Mouse (Mus musculus): Measurements from ENCODE around the gene Agl.
"Not testable (repeated sequence)": the region's sequence is repeated elsewhere in the genome, so short reads cannot be mapped to it uniquely, and the experiment has no call there.

Gene Agl

DNA sequence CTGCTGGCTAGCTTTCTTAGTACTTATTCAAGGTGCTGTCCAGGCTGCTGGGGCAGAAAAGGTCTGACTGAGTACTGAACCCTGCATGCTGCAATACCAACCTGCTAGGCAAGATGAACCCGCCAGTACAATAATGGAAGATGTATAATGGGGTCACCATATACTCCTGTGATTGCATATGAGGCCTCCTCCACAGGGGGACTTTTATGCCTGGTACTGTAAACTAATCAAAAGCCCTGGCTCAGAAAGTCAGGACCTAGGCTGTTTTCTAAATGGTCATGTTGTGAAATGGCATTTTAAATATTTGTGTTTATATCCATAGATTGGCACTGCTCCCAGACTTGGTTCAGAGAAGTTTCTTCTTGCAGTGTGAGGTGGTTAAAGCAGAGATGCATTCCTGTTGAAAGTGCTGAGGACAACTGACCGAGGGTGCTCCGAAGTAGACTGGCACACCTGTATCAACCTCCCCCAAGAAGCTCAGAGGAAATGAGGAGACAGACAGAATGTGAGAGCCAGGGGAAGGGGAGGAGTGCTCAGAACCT, 8.8 kb upstream of the Agl start:
- no peak for DNase-seq (ENCODE audit: low spot score in 2 of 2)

DNA sequence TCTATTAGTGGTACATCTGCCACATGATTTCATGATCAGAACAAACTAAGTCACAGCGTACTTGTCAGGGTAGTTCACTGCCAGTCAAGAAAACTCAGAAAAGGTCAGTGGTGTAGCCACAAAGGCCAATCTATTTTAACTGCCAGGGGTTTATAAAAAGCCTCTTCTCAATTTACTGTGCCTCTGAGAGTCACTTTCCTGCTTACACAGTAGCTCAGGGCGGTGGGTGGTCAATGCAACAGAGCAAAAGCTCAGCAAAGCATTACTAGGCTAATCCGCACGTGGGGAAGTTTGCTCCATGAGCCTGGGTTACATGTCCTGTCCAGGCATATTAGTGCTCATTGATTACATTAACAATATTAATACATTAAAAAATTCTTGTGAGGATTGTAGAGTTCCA, 8.0 kb upstream of the Agl start:
- DNase-seq (ENCODE audit: low spot score in 2 of 2), result no peak

GRCm38 (mm10) chr3:116815305-116815797, 7.4 kb upstream of the Agl start:
- DNase-seq (ENCODE audit: low spot score in 2 of 2), result no peak

GRCm38 (mm10) chr3:116812946-116813345, 5.0 kb upstream of the Agl start:
- no peak for DNase-seq (ENCODE audit: low spot score in 2 of 2)

GRCm38 (mm10) chr3:116810351-116810750, 2.4 kb upstream of the Agl start:
- DNase-seq (ENCODE audit: low spot score in 2 of 2), result not testable (repeated sequence)

GRCm38 (mm10) chr3:116809221-116809620, 1.3 kb upstream of the Agl start:
- DNase-seq (ENCODE audit: low spot score in 2 of 2), result no peak

- DNase-seq (ENCODE audit: low spot score in 2 of 2), result peak; percentile 11 to 16
Measured at GRCm38 (mm10) chr3:116808507-116809217, 696 bp upstream of the Agl start.

GRCm38 (mm10) chr3:116805866-116806265, 2.1 kb downstream of the Agl start:
- no peak for DNase-seq (ENCODE audit: low spot score in 2 of 2)

DNA sequence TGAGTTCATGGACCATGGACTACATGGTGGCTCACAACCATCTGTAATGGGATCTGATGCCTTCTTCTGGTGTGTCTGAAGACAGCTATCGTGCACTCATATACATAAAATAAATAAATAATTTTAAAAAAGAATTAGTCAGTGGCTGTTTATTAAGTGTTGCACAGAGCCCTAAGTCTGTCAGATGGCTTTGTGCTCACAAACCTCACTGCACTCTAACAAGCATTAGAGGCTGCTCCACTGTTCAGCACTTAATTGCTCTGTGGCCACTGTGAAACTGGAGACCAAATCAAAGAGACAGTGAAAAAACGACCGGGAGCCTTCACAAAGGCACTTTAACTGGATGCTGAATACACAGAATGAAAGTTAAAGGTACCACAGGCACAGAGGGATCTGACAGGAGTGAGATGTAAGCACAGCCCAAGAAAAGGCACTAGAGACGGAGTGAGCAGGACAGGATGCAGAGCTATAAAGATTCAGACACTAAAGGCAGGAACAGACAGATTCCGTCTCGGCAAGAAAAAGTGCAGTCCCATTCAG, 3.1 kb downstream of the Agl start:
- DNase-seq (ENCODE audit: low spot score in 2 of 2), result no peak

DNA sequence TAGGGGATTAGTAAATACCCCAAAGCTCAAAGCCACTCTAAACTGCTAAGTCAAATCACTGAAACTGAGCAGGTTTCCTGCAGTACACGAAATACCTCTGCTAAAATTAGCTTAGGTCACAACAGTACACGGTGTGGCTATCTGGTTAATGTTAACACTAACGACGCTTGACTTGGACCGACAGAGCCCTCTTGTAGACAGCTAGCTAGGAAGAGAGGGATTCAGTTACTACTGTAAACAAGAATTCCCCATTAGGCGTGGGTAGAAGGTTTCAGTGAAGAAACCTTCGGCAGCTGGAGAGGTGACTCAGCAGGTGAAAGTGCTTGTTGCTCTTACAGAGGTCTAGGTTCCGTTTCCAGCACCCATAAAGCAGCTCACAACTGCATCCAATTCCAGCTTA, 6.2 kb downstream of the Agl start:
- DNase-seq (ENCODE audit: low spot score in 2 of 2), result no peak

DNA sequence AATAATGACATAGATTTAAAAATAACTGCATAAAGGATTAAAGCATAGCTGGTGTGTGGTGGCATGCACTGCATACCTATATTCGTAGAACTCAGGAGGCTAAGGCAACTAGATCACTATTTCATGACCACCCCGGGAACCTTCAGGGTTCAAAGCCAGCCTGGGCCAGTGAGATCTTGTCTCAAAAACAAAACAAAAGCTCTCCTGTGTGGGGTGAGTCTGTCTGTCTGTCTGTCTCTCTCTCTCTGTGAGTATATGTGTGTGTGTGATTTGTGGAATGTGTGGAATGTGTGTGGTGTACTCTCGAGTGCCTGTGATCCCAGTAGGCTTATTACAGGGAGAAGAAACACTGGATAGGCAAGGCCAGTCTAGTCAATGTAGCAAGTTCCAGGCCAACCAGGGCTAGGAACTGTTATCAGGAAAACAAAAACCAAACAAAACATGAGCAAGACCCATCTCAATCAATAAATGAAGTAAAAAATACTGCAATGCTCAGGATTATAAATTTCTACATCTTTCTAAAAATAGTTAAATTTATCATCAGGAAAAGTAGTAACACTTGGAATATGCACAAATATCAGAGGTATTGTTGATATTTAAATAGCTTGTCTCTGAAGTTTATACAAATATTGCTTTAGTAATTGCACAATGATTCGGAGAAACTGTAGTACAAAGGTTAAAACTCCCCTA, 9.0 kb downstream of the Agl start:
- DNase-seq (ENCODE audit: low spot score in 2 of 2), result no peak

GRCm38 (mm10) chr3:116788851-116789250, 19.1 kb downstream of the Agl start:
- no peak for DNase-seq (ENCODE audit: low spot score in 2 of 2)

- DNase-seq (ENCODE audit: low spot score in 2 of 2), result no peak
Measured at GRCm38 (mm10) chr3:116786543-116786942, 21.4 kb downstream of the Agl start.

DNA sequence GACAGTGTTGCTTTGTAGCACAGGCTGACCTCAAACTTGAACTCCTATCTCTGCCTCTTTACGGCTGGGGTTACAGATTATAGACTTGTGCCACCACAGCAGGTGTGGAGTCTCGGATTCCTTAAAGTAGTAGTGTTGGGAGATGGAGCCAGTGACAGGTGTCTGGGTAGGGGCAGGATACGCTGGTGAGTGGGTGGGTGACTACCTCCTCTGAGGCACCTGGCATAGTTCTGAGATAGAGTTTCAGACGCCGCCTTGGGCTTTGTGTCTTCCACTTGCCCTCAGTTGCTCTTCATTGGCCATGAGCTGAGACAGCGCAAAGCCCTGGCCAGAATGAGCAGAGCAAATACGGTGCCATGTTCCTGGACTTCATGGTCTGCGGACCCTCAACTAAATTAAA, 22.1 kb downstream of the Agl start:
- DNase-seq (ENCODE audit: low spot score in 2 of 2), result no peak

GRCm38 (mm10) chr3:116784811-116785210, 23.2 kb downstream of the Agl start:
- no peak for DNase-seq (ENCODE audit: low spot score in 2 of 2)

GRCm38 (mm10) chr3:116784290-116784689, 23.7 kb downstream of the Agl start:
- no peak for DNase-seq (ENCODE audit: low spot score in 2 of 2)

- DNase-seq (ENCODE audit: low spot score in 2 of 2), result no peak
Measured at GRCm38 (mm10) chr3:116776961-116777360, 31.0 kb downstream of the Agl start.

DNA sequence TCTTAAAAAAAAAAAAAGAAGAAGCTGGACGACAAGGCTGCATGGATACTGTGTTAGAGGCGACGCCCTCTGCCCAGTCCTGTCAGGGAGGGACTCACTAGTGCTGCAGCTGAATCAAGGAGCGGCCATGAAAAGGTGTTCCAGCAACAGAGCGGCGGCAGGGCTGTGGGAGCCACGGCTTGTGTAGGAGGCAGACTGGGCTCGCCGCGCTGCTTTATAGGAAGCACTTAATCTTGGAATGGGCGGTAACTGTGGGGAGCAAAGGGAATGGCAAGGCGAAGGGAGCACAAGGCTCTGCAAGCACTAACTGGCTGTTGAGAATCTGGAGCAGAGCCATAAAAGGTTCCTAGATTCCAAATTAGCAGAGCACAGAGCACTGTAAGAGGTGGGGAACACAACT, 34.1 kb downstream of the Agl start:
- no peak for DNase-seq (ENCODE audit: low spot score in 2 of 2)

DNA sequence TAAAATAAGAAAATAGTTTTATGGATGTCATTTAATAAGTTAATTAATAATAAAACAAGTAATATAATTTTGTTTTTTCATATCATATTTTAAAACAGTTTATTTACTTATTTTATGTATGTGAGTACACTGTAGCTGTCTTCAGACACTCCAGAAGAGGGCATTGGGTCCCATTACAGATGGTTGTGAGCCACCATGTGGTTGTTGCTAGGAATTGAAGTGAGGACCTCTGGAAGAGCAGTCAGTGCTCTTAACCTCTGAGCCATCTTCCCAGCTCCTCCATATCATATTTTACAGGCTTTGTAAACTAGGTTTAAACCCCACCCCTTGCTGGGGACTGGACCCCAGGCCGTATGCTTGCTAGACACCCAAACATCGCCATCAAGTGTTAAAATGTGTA, 36.4 kb downstream of the Agl start:
- no peak for DNase-seq (ENCODE audit: low spot score in 2 of 2)

- DNase-seq (ENCODE audit: low spot score in 2 of 2), result peak in 1 of 2 experiments; percentile 8
Measured at GRCm38 (mm10) chr3:116766963-116767362, 41.0 kb downstream of the Agl start.

GRCm38 (mm10) chr3:116752818-116753217, 55.1 kb downstream of the Agl start:
- no peak for DNase-seq (ENCODE audit: low spot score in 2 of 2)

DNA sequence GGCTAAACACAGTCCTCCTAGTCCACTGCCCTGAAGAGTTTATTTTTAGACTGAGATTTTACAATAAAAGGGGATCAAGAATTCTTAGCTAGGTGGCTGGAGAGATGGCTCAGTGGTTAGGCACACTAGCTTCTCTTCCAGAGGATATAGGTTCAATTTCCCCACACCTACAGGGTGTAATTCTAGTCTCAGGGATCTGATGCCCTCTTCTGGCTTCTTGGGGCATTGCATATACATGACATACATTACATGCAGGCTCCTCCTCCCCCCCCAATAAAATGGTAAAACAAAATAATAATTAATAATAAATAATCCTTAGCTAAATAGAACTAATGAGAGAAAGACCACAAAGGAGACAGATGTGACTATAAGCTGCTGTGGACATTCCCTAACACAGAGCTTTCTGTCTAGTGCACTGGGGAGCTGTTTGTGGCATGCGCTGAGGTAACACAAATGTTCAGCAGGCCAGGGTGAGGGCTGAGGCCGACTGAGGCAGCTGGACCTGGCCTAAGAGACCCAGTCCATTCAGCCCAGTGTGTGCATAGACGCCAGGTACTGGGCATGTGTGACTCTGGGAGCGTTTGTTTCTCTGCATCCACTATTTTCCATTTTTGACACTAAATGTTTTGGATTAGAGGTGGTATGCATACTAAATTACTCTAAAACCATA, 56.6 kb downstream of the Agl start:
- peak in 1 of 2 experiments; percentile 53 for DNase-seq (ENCODE audit: low spot score in 2 of 2)

Measured in spleen, postnatal 14 days (tissue).